8 mouse cellular contexts compared by ENCODE assay signal in the genomic region with DNA sequence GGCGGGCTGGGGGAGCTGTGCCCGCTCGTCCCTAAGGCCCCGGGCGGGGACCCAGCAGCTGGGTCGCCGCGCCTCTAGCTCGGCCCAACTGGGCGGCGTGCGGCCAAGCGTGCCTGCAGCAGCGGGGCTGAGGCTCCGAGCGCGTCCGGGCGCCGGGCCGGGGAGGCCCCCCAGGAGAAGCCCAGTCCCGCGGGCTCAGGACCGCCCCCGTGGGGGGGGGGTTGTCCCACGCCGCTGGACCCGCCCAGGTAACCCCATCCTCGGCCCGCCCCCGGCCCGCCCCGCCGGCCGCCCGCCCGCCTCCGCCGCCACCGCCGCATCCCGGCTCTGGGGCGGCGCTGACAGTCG. TPM values are rescaled to one million over a fixed set of nuclear protein-coding genes. Genes with fewer than 3 reads are reported as not detected.
DNase-seq lines count a peak whose midpoint lies in the region; ATAC-seq and TF ChIP-seq lines count a peak whose summit lies in the region.

Wnt4 (plus strand) TSS at position 324 of the 348 bp plus-strand sequence.

- no peak for TF ChIP-seq CTCF in heart, postnatal 0 days (IDR thresholded peaks at IDR 0.05; ENCODE audit: low read depth)

- intact Hi-C loops in left cerebral cortex, postnatal 36 days (cut with DNase I) = no loop called here

- TF ChIP-seq EP300 in heart, postnatal 0 days (IDR thresholded peaks at IDR 0.05; ENCODE audit: low read depth) = no peak

- peak within 1 kb of the TSS; percentile 84 for H3K9ac ChIP-seq in neural tube, embryonic 11.5 days (ENCODE audit: low read length)
- peak within 1 kb of the TSS; percentile 59 for H3K9ac ChIP-seq in embryonic facial prominence, embryonic 12.5 days
- no peak within 1 kb of the TSS; the same call in 1 of the 2 replicates for H3K9ac ChIP-seq in heart, postnatal 0 days (replicated peaks; ENCODE audit: low read depth, low read length)

- no peaks in the 10 kb centered on the region for H3K9me3 ChIP-seq in neural tube, embryonic 11.5 days (ENCODE audit: control insufficient read depth, low read length)
- no peaks in the 10 kb centered on the region for H3K9me3 ChIP-seq in embryonic facial prominence, embryonic 12.5 days
- H3K9me3 ChIP-seq in heart, postnatal 0 days (replicated peaks; ENCODE audit: control insufficient read depth, low read length) = no peaks in the 10 kb centered on the region
- H3K9me3 ChIP-seq in midbrain, embryonic 10.5 days (replicated peaks) = no peaks in the 10 kb centered on the region

- DNase-seq in neural tube, embryonic 11.5 days (ENCODE audit: low spot score) = peak; percentile 74
- no peak for DNase-seq in neural tube, embryonic 10.5 days (ENCODE audit: extremely low spot score, low spot score)
- peak; percentile 34 for DNase-seq in heart, postnatal 0 days (ENCODE audit: low spot score)
- DNase-seq in left cerebral cortex, postnatal 36 days (ENCODE audit: low spot score in 2 of 2) = peak in 1 of 2 experiments; percentile 55
- DNase-seq in midbrain, embryonic 10.5 days (ENCODE audit: low spot score) = no peak
- peak; percentile 82 for DNase-seq in urinary bladder, postnatal 14 days (ENCODE audit: low spot score)
- DNase-seq in layer of hippocampus, postnatal 36 days = no peak

- H3K27me3 ChIP-seq in neural tube, embryonic 11.5 days (ENCODE audit: control insufficient read depth, insufficient read depth, low read length) = peaks cover 32% of the 10 kb centered on the region
- peaks cover 80% of the 10 kb centered on the region for H3K27me3 ChIP-seq in embryonic facial prominence, embryonic 12.5 days
- H3K27me3 ChIP-seq in heart, postnatal 0 days (ENCODE audit: control insufficient read depth, insufficient read depth, low read length) = peaks cover 90% of the 10 kb centered on the region
- peaks cover 90% of the 10 kb centered on the region for H3K27me3 ChIP-seq in midbrain, embryonic 10.5 days (ENCODE audit: low read depth, poor library complexity, severe bottlenecking)

- ATAC-seq in neural tube, embryonic 11.5 days (ENCODE audit: insufficient read depth, low FRiP score, low TSS enrichment) = peak; percentile 54
- no peak; the same call in 1 of the 2 replicates for ATAC-seq in embryonic facial prominence, embryonic 12.5 days (ENCODE audit: insufficient number of reproducible peaks, insufficient read depth, low FRiP score, low TSS enrichment)
- ATAC-seq in heart, postnatal 0 days (ENCODE audit: insufficient read depth, low read depth) = peak; percentile 71

- peak within 1 kb of the TSS; percentile 75 for H3K4me3 ChIP-seq in neural tube, embryonic 11.5 days (ENCODE audit: low read depth, low read length)
- H3K4me3 ChIP-seq in embryonic facial prominence, embryonic 12.5 days = peak within 1 kb of the TSS; percentile 49
- peak within 1 kb of the TSS; percentile 53 for H3K4me3 ChIP-seq in heart, postnatal 0 days (ENCODE audit: low read depth, low read length)
- H3K4me3 ChIP-seq in midbrain, embryonic 10.5 days = peak within 1 kb of the TSS; percentile 69

- 1% methylated on average over 19 of the region's 45 CpGs for WGBS in neural tube, embryonic 11.5 days
- 0% methylated on average over 33 of the region's 45 CpGs for WGBS in embryonic facial prominence, embryonic 12.5 days
- WGBS in heart, postnatal 0 days = 0% methylated on average over 8 of the region's 45 CpGs
- WGBS in midbrain, embryonic 10.5 days = 9% methylated on average over 45 of the region's 45 CpGs

- H3K36me3 ChIP-seq in neural tube, embryonic 11.5 days (ENCODE audit: control insufficient read depth, insufficient read depth, low read length) = no peaks in the 10 kb centered on the region
- no peaks in the 10 kb centered on the region for H3K36me3 ChIP-seq in embryonic facial prominence, embryonic 12.5 days
- H3K36me3 ChIP-seq in heart, postnatal 0 days (replicated peaks; ENCODE audit: control insufficient read depth, insufficient read depth, low read length) = no peaks in the 10 kb centered on the region
- H3K36me3 ChIP-seq in midbrain, embryonic 10.5 days = no peaks in the 10 kb centered on the region

- H3K4me1 ChIP-seq in neural tube, embryonic 11.5 days (ENCODE audit: control insufficient read depth, insufficient read depth, low read length) = peaks cover 29% of the 10 kb centered on the region
- peaks cover 21% of the 10 kb centered on the region for H3K4me1 ChIP-seq in embryonic facial prominence, embryonic 12.5 days
- H3K4me1 ChIP-seq in heart, postnatal 0 days (ENCODE audit: control insufficient read depth, insufficient read depth) = peaks cover 4% of the 10 kb centered on the region; the same call in 1 of the 2 replicates
- peaks cover 53% of the 10 kb centered on the region for H3K4me1 ChIP-seq in midbrain, embryonic 10.5 days

- H3K4me2 ChIP-seq in neural tube, embryonic 11.5 days (ENCODE audit: low read depth) = peak within 1 kb of the TSS; percentile 85
- H3K4me2 ChIP-seq in embryonic facial prominence, embryonic 12.5 days (replicated peaks) = peak within 1 kb of the TSS; percentile 95
- peak within 1 kb of the TSS; percentile 92 for H3K4me2 ChIP-seq in heart, postnatal 0 days (ENCODE audit: low read depth, low read length)

- peak within 1 kb of the TSS; percentile 89 for H3K27ac ChIP-seq in neural tube, embryonic 11.5 days (ENCODE audit: low read depth, low read length)
- H3K27ac ChIP-seq in embryonic facial prominence, embryonic 12.5 days = 0 out of 2 replicates have a peak within 1 kb of the TSS, but pooled peaks have one; percentile 41
- H3K27ac ChIP-seq in heart, postnatal 0 days (ENCODE audit: low read depth) = no peak within 1 kb of the TSS
- H3K27ac ChIP-seq in midbrain, embryonic 10.5 days (replicated peaks) = peak within 1 kb of the TSS; percentile 81

RNA-seq across cellular contexts. Expression of gene Wnt4, which starts in this region (rescaled TPM):
- 17.7 and 17.8 TPM in 2 replicates for polyA plus RNA-seq in neural tube, embryonic 11.5 days (2014; fragmentation: Nextera tagmentation; extraction: Ambion mirVana)
- 3.9 and 6.3 TPM in 2 replicates for polyA plus RNA-seq in embryonic facial prominence, embryonic 12.5 days (2016; fragmentation: Nextera tagmentation; extraction: Ambion mirVana)
- 0.58 and 2.9 TPM in 2 replicates for total RNA-seq in heart, postnatal 0 days (2014; rRNA removed; ENCODE audit: low replicate concordance)
- polyA plus RNA-seq in heart, postnatal 0 days (2015; fragmentation: Nextera tagmentation; extraction: Ambion mirVana) = 0.29 and 0.36 TPM in 2 replicates
- total RNA-seq in left cerebral cortex, postnatal 36 days (2021) = 10 to 100 TPM; 13.1 to 14.0 TPM
- 0.79 and 0.99 TPM in 2 replicates for polyA plus RNA-seq in midbrain, embryonic 10.5 days (2016; fragmentation: Nextera tagmentation; extraction: Ambion mirVana)
- total RNA-seq in layer of hippocampus, postnatal 36 days (2021) = 1 to 10 TPM; 6.2 to 6.9 TPM

Comparison
In these comparisons a context has a peak if more than half of its experiments do, and no peak if none do; other contexts are left out.
1. DNase-seq: peak in neural tube, embryonic 11.5 days (single experiment), heart, postnatal 0 days (single experiment) and urinary bladder, postnatal 14 days (single experiment); none in neural tube, embryonic 10.5 days (single experiment), midbrain, embryonic 10.5 days (single experiment) and layer of hippocampus, postnatal 36 days (0 of 2).
2. Peak in every context shown above with its lines, with median percentiles within 50 percentile points of each other: H3K4me2 ChIP-seq and H3K4me3 ChIP-seq.